Mouse (Mus musculus) embryo, embryonic 10.5 days (tissue): Measurements from ENCODE around the gene Slc24a5.

Source experiments
- DNase-seq: peaks from one replicate; pipeline ENCODE4 v3.0.0-alpha.2; 2015; ENCODE audit warnings: low spot score

The Slc24a5 gene

GRCm38 (mm10) chr2:125119381-125120110 is 51.6 kb downstream of the Slc24a5 start:
- DNase-seq: no peak

GRCm38 (mm10) chr2:125122288-125122623 is 54.3 kb downstream of the Slc24a5 start:
- no peak for DNase-seq

GRCm38 (mm10) chr2:125122624-125123476 is 54.9 kb downstream of the Slc24a5 start:
- peak; percentile 58 for DNase-seq

- peak; percentile 90 for DNase-seq
These were observed 55.5 kb downstream of the Slc24a5 start, which contains the start of gene Myef2 for GRCm38 (mm10) chr2:125123477-125123852. Gene Myef2 (minus strand): TSS chr2:125123661.

GRCm38 (mm10) chr2:125125824-125126223 is 57.9 kb downstream of the Slc24a5 start:
- no peak for DNase-seq

- DNase-seq: no peak
These were observed 58.9 kb downstream of the Slc24a5 start for GRCm38 (mm10) chr2:125126792-125127191.

- DNase-seq: no peak
These were observed 66.2 kb downstream of the Slc24a5 start for GRCm38 (mm10) chr2:125134113-125134512.

- DNase-seq: peak; percentile 87
These were observed 68.2 kb downstream of the Slc24a5 start, which contains the start of gene Ctxn2 for GRCm38 (mm10) chr2:125135903-125136811. Gene Ctxn2 (plus strand): TSS chr2:125136692.

- no peak for DNase-seq
These were observed 68.9 kb downstream of the Slc24a5 start for GRCm38 (mm10) chr2:125136846-125137245.
